Mouse (Mus musculus) bone marrow macrophage, adult 2 months (primary cell): Measurements from ENCODE around the gene Ints13.

Experiments used
- CTCF ChIP-seq: IDR thresholded peaks from 2 replicates; pipeline ENCODE4 v1.5.1; 2012; ENCODE audit warnings: low read depth, mild to moderate bottlenecking, low read length, moderate library complexity
- POLR2A ChIP-seq: IDR thresholded peaks from 2 replicates; pipeline ENCODE4 v1.6.1; 2012; ENCODE audit warnings: mild to moderate bottlenecking, low read depth, low read length, borderline replicate concordance

- no peak for TF ChIP-seq CTCF
- no peak for TF ChIP-seq POLR2A
Measured at GRCm38 (mm10) chr6:146527537-146527936, 50.1 kb downstream of the Ints13 start.
